Mouse (Mus musculus) kidney, postnatal 36 days (tissue): ENCODE results near the gene Lbhd2.

Experiments used
- DNase-seq, 2 experiments: peaks; one replicate each; pipeline ENCODE4 v3.0.0; 2021 to 2022; ENCODE audit warnings: mixed read lengths in 2 of 2

Gene Lbhd2

DNA sequence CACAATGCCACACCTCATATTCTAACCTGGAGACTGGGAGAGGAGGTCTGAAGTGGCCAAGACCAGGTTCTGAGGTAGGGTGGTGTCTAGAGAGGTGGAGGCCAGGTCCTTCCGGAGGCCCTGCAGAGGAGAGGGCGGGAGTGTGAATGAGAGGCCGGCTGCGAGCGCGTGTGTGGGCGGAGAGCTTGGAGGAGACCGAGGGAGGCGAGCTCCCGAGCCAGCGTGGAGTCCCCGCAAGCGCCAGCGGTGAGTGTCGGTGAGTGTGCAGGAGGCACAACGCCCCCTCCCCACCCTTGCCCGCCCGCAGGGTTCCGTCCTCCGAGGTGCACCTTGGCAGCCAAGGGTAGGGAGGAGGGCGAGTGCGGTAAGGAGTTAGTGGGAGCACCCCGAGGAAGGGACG, at the start of gene Lbhd2:
Gene Lbhd2 (plus strand): TSS at position 188 of the 400 bp plus-strand sequence.
- DNase-seq = no peak

DNA sequence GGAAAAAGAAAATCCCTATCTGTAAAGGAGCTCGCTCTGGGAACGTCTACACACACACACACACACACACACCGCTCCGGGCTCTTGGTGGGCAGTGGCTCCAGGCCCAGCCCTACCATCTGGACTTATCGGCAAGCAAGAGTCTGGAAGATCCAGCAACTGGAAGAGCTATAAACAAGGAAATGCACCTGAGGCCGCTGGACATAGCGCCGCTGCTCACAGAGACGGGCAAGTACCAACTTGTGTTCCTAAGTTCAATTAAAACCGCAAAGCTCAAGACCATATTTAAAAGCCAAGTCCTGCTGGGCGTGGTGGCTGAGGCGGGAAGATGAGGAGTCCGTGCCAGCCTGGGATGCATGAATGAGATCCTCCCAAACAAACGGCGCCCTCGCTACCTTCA, 45.9 kb upstream of the Lbhd2 start:
- DNase-seq = peak in 1 of 2 experiments; percentile 36

DNA sequence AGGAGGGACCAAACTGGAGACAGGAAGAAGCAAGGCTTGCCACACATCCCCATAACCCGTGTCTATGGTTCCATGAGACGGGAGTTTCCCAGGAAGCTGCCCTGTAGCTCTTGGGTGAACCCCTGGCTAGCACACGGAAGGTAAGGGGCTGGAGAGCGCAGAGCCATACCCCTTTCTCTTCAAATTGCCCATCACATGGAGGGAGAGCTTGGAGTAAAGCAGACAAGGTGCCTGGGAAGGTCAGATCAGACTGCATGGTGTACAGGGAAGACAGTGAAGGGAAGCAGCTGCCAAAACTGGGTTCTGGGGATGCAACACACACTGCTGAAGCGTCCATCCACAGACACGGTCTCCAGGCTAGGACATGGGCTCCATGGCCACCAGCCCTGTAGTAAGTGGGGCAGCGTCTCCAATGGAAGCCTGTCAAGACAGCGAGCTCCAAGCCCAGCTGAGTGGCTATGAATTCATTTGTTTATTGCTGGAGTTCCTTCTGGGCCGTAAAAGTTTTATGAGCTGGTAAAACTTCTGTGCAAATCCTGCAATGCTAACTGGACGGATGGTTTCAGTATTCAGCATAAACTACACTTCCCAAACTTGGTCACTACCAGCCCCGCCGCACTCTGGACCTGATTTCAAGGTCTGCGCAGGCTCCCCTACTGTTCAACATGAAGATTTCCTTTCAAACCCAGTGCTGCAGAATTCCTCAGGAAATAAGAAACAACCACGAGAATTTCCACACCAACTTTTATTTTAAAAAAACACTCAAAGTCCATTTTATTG, 45.1 kb upstream of the Lbhd2 start:
- peak; percentile 70 to 75 for DNase-seq

DNA sequence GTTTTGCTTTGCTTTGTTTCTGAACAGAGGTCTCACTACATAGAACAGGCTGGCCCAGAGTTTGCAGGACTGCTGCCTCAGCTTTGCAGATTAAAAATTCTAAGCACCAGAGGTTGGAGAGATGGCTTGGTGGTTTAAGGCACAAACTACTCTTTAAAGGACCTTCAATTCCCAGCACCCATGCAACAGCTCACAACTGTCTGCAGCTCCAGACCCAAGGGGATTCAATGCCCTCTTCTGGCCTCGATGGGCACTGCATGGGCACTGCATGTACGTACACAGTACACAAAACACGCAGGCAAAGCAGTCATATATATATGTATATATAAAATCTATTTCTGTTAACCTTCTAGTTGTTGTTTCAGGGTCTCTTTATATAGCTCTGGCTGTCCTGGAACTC, 42.4 kb upstream of the Lbhd2 start:
- DNase-seq = peak in 1 of 2 experiments; percentile 30

DNA sequence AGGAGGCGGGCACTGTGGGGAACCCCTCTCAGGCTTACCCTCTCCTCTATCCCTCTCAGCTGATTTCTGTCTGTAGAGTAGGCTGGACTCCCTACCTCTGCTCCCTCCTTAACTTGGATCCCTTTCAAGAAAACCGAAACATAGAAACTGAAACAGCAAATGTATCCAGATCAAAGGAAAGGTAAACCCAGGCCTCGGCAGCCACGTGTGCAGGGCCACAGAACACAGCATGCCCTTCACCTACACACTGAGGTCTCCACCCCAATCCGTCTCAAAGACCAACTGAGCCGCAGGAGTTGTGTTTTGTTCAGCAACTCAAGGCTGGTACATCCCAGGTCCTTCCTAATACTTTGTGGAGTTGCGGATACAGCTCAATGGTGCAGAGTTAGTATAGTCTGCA, 39.5 kb upstream of the Lbhd2 start:
- DNase-seq = no peak

DNA sequence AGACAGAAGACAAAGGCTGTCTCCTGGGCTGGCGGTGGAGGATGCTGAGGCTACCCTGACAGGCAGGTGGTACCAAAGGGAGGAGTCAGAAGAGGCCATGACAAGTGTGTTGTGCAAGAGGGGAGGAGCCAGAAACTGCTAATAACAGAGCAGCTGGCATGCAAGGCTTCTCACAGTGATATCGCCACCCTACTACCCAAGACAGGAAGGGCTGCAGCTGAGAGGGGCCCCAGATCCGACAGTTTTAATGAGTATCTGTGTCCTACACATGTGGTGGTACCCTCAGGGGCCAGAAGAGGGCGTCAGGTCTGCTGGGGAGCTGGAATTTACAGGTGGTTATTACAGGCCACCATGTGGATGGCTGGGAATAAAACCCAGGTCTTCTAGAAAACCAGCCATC, 36.4 kb upstream of the Lbhd2 start:
- DNase-seq = no peak

DNA sequence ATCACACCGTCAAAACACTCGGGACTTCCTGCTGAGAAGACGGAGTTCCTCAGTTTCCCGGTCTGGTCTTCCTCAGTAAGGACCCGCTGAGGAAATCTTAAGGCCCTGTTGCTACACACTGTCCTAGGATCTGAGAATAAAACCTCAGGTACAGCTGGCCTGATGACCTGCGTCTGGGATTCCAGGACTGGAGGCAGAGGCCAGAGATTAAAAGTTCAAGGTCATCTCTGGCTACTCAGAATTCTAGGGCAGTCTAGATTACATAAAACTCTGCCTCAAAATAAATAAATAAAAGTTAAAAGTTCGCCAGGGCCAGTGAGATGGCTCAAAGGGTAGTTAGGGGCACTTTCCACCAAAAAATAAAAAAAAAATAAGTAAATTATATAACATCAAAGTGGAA, 34.7 kb upstream of the Lbhd2 start:
- DNase-seq = no peak

DNA sequence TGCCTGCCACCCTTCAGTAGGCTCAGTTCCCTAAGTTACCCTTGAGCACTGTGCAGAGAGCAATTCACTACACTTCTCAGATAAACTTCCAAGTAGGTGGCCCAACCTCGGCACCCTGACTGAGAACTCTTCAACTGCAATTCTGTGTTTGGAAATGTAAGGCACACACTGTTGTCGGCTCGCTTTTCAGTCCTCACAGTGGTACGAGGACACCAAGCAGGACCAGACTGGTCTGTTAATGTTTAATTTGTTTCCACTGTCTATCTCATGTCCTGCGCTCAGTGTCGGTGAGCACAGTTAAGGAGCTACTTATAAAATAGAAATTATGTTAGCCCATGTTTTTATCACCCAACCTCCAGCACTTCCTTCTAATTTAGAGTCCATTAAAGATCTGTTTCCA, 33.2 kb upstream of the Lbhd2 start:
- DNase-seq = peak in 1 of 2 experiments; percentile 58

DNA sequence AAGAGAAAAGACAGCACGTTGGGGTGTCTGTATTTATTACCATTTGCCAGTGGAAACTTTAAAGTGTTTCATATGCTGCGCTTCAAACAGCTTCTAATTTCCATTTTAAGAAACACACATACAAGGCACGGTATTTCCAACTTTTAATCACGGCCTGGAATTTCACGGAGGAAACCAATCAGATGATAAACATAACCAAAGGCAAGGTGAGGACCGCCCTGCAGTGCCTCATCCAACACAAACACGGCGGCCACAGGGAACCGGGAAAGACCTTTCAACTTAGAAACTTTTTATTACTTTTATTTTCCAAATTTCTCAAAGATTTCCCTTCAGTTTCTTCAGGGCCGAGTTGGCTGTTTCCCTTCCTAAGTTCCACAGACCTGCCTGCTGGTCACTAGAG, 31.9 kb upstream of the Lbhd2 start:
- no peak for DNase-seq

DNA sequence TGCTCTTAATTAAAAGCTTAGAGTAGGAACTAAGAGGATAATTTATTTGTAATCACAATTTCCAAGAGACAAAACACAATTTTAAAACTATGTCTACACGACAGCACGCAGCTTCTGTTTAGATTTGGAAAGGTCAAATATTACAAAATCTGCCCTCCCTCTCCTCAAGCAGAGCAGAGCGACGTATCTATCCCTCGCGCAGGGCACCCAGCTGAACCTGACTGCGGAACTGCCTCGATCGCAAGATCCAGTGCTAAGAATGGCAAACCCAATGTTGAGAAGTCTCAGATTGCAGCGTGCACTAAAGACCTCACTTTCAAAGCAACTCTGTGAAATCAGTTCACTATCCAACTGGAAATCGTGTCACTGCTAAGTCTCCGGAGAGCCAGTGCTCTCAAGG, 31.1 kb upstream of the Lbhd2 start:
- DNase-seq = no peak

DNA sequence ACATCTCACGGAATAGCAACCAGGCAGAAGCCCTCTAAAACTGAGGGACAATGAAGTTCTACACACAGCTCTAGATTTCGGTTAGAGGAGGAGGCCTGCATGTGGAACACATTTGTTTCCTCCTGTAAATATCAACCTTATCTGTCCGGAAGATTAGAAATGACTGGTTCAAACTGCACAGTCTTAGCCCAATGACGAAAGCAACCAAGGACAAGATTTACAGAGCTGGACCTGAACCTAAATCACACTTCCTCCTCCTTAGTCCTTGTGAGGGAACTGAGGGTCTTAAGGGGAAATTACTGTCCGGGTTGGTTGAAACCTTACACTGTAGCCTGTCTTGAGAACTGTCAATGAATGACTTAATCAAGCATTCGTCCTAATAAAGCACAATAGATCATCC, 30.6 kb upstream of the Lbhd2 start:
- DNase-seq = no peak

DNA sequence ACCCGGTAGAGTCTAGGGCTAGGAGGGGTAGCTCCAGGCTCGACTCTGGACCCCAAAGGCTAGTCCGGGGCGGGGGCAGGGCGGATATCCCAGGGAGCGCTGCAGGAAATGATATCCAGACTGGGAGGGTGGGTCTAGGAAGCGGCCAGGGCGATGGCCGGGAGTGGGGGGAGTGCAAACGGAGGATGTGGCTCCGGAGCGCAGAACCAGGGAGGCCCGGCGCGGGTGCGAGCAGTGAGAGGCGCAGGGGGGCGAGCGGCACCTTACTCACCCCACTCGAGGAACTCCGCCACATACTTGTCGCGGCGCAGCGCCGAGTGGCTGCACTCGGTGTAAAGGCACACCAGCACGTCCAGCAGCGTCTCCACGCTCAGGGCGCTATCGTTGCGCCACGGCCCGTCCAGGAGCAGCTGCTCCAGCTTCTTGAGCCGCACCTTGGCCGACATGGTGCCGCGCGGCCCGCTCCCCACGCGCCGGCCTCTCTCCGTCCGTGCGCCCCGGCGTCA, 29.7 kb upstream of the Lbhd2 start:
- DNase-seq = peak; percentile 76 to 83

DNA sequence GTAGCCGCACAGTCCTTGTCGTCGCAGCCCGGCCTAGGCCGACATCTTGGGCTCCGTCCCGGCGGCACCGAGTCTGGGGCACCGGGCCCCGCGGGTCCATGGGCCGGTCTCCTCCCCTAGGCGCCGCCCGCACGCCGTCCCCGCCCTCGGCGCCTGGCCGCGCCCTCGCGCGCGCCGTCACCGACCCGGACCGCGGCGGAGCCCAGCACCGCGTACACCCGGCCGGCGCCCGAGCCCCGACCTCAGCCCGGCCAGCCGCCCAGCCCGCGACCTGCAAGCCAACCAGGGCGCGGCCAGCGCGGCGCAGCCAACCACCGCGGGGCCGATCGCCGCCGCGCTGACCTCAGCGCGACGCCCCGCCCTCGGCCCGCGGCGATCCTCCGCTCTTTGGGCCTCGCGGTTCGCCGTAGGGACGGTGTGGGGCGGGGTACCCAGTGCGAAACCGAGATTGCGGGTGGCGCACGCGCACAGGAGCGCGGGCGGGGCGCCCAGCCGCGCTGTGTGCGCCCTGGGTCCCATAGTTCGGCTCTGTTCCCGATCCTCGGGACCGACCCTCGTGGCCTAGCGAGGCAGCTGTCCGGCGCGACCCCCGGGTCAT, 29.1 kb upstream of the Lbhd2 start, which contains the start of gene Cdc42bpb:
Gene Cdc42bpb (minus strand): TSS at position 343 of the 598 bp plus-strand sequence.
- DNase-seq = peak; percentile 95 to 98

DNA sequence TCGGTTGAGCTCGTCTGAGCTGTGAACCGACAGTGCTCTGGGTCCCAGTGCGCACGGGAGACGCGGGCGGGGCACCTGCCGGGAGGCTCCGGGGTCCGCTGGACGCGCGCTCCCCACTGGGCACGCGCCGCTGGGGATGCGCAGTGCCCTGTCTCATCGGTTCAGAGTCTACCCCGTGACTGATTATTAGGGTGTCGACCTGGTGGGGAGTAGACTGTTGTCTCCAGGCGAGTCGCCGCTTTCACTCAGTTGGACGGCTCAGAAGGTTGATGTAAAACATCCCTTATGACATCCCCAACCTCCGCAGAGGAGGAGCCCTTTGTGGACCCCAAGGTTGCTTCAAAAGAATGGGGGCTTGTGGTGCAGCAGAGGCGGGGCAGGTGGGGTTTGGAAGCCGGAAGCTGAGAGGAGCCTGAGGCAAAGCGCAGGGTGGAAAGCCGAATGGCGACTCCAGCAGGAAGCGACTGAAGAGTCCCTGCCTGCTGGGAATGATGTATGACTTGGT, 28.6 kb upstream of the Lbhd2 start:
- peak; percentile 53 to 67 for DNase-seq

DNA sequence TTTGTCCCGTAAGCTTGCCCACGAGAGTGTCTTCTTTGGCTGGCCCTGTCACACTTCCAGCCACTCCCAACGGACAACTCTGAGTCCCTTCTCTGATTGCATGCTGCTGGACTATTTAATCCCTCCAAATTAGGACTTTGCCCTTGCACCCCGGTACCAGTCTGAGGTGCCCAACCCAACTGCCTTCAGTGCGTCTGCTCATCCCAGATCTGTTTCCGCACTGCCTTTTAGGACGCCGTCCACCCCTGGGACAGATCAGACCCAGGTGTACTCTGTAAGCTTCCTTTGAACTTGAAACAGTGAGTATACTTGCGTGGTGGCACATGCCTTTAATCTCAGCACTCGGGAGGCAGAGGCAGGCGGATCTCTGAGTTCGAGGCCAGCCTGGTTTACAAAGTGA, 27.8 kb upstream of the Lbhd2 start:
- peak in 1 of 2 experiments; percentile 12 for DNase-seq

DNA sequence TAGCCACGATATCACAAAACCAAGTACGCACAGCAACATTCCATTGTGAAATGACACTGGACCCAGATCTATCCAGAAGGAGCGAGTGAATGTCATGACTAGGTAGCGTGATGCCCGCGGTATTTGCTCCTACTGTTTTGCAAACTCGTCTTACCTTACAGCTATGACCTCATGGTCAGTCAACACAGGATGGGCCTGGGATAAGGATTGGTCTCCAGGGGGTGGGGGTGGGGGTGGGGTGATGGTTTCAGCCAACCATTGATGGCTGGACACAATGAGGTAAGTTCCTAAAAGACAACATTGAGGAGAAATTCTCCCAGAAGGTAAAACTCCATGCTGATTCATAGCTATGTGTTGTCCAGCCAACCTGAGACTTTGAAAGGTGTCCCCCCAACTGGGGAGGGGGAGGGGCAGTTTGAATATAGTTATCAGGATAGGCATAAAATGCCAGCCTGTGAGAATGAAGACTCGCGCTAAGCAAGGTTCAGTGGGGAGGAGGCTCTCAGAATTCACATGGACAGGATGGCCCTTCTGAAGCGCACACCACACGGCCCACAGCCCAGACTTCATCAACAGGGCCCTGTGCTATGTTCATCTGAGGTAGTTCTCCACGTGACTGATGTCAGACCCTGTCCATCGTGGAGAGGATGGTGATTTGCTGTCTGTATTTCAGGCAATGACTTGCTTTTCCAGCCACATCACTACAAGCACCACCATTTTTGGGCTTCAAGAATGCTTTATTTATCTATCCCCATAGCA, 20.5 kb upstream of the Lbhd2 start:
- no peak for DNase-seq

DNA sequence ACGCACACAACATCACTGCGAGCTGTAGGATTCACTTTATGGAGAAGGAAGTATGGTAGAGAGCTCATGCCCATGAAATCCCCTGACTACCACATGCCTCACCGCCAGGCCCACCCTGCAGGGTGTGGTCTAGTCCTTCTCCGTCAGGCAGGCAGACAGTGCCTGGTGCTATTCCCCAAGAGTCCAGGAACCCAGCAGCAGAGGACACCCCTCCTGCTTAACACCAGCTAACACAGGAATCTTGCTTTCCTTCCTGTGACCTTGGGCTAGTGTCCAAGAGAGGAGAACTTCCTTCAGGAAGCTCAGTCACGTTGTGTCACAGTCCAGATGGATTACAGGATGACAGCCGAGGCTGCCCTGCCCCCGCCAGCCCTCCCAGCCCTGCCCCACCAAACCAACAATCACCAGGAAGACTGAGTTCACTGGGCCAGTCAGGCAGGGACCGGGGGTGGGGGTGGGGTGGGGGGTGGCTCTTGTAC, 19.9 kb upstream of the Lbhd2 start:
- DNase-seq = peak; percentile 72 to 89

DNA sequence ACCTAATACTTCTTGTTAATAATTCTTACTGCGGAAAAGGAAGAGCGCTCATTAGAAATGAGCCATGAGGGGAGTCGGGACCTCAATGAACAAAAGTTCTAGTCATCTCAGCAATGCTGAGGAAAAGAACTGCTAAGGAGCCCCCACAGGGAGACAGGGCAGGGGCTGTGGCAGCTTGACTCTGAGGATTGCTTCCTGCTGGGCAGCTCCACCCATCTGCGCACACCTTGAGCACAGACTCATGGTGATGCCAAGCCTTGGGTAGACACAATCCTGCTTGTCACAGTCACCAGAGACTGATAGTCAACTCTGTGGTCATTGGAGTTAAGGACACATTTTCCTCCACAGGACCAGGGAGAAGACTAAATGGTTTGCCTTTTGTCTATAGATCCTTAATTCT, 19.5 kb upstream of the Lbhd2 start:
- DNase-seq = no peak

DNA sequence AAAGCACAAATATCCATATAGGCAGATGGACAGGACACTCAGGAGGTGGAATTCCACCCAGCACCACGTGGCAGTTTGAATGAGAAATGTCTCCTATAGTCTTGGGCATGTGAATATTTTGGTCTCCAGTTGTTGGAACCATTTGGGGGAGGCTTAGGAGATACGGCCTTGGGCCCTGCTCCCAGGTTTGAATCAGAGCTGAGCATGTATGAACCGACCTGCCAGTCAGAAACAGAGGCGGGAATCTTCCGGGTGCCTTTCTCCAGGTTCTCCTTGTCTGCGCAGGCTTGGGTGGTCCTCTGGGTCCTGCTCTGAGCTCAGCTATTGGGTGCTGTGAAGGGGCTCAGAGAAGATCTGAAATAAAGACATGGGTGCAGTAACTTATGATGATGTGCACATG, 12.6 kb upstream of the Lbhd2 start:
- no peak for DNase-seq

DNA sequence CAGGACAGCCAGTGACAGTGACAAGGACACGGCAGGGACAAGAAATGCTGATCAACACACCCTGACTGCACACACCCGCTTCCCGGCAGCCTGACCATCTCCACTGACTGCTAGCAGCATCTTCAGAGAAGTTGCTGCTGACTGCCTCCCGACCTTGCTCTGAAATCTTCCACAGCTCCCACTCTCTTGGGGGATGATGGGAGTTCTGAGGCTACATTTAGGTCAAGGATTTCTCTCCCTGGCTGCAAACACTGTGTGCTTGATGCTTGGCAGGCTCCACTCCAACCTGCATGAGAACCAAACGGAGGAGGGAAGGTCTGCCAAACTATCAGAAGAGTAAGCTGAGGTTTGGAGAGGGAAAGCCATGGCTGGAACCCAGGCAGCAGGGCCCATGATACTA, 9.6 kb upstream of the Lbhd2 start:
- no peak for DNase-seq

DNA sequence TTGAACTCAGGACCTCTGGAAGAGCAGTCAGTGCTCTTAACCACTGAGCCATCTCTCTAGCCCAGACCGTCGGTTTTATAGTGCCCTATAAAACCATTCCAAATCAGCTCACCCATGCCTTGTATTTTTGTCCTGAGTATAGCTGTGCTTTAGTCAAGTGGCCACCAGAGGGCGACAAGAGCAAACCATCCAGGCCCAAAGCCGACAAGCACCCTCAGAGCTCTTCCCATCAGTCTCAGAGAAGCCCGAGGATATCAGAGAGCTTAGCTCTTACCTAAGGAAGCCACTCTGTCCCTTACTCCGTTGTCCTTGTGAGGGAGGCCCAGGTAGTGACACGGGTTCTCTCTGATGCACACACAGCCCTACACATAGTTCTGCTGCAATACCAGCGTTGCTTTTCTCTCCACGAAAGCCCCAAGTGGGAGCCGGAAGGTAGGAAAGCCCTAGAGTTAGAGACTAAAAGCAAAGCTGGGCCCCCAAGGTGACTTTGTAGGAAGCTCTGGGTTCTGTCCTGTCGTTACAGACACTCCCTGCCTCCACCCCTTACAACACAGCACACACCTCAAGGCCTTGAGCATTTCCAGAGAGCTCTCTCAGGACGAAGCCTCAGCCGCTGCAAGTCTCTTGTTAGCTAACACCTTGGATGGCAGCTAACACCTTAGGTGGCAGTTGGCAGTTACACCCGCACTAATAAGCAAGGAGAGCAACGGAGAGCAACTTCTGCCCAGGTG, 5.0 kb upstream of the Lbhd2 start:
- DNase-seq = peak; percentile 83 to 90

DNA sequence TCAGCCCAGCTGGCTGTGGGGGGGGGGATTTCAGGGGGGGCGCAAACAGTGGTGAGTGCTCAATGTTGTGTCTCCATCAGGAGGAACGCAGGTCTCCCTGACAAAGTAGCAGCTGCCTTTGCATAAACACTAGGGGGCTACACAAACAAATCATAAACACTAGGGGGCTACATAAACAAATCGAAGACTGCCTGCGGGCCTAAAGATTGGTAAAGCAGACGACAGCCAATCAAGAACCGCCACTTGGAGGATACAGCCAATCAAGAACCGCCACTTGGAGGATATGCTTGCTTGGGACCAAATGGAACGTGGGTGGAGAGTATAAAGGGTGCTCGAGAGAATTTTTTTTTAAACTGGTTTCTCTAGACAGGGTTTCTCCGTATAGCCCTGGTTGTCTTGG, 1.7 kb upstream of the Lbhd2 start:
- no peak for DNase-seq

DNA sequence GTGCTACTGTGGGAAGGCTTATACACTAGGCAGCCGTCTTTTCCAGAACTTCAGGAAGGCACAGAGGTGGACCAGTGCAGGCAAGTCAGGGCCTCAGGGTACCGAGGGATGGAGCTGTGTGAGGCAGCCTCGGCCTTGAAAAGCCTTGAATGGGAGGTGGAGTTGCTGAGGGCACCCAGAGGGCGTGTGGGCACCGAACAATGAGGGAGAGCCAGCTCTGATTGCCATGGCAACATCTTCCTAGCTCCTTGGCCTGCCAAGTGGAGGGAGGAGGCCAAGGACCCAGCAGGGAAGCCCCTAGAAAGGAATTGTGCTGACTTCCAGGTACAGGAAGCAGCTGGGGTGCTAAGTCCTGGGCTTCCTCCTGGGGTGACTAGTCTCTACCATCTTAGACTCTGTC, 3.0 kb downstream of the Lbhd2 start:
- DNase-seq = no peak
